Mouse (Mus musculus): Measurements from ENCODE around the gene Ccdc175. TPM values are rescaled to one million over a fixed set of nuclear protein-coding genes. Genes with fewer than 3 reads are reported as not detected.

Ccdc175 gene
- polyA plus RNA-seq, 1 experiment from 2014 or later: not detected

DNA sequence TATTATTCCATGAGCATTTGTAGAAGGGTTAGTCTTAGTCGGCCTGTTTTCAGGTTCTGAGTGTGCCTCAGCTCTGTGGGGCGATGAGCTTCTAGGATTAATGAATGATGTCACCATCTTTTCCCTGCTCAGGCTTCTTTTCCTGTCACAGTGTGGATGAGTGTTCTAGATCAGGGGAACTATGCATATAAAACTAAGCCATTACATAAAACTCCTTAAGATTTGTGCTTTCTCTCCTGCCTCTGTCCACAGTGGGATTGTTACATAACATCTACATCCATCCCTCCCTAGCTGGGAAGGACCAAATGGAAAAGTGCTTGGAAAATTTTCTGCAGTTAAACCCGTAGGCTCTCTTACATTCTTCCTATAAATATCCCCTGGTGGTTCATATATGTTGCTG is 16.0 kb upstream of the Ccdc175 start:
- peaks cover 4% of the 10 kb centered on the region for H3K4me1 ChIP-seq (ENCODE audit: control insufficient read depth, insufficient read depth, low read depth, low read length)
- ATAC-seq: no peak
- no peak overlapping the region for H3K4me3 ChIP-seq (ENCODE audit: low read length)
- H3K27me3 ChIP-seq (replicated peaks; ENCODE audit: control insufficient read depth, insufficient read depth, low read length): no peaks in the 10 kb centered on the region
- 96% methylated on average over 3 of the region's 3 CpGs for WGBS
- no peak overlapping the region for H3K4me2 ChIP-seq (ENCODE audit: low read length)
- no peak overlapping the region for H3K27ac ChIP-seq (ENCODE audit: low read depth, low read length)
- no peaks in the 10 kb centered on the region for H3K9me3 ChIP-seq (ENCODE audit: control insufficient read depth, low read length)
- no peaks in the 10 kb centered on the region for H3K36me3 ChIP-seq (ENCODE audit: control insufficient read depth, insufficient read depth, low read length)
- no peak overlapping the region for H3K9ac ChIP-seq (ENCODE audit: low read depth, low read length)

DNA sequence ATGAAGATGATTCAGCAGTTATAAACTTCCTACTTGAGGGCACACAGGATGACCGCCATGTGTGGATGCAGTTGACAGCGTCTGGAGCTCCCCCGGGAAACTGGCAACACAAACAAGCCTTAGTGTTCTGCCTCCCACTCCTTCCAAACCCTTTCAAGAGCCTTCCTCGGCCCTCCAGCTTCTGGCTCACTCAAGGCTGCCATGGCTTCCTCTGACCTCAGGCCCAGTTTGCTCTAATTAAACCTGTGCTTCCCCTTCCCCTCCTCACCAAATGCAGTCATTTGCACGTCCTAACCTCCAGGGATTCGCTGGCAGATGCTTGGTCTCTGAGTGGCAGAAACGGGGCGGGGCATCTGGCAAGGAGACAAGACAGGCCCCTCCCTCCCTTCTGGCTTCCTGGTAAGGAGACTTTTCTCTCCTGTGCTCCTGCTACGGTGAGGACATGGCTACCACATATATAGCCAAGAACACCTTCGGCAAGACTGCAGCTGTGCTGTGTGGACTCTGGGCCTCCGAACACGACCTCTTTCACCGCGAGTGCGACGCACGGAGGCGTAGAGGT is 13.2 kb upstream of the Ccdc175 start:
- Histone ChIP-seq H3K36me3 (ENCODE audit: control insufficient read depth, insufficient read depth, low read length) (no peaks in the 10 kb centered on the region), H3K27ac (ENCODE audit: low read depth, low read length) (no peak overlapping the region), H3K9ac (ENCODE audit: low read depth, low read length) (no peak overlapping the region), H3K4me3 (ENCODE audit: low read length) (no peak overlapping the region), H3K27me3 (replicated peaks; ENCODE audit: control insufficient read depth, insufficient read depth, low read length) (no peaks in the 10 kb centered on the region), H3K4me2 (ENCODE audit: low read length) (peak overlapping the region; percentile 20; the same call in 1 of the 2 replicates), H3K9me3 (ENCODE audit: control insufficient read depth, low read length) (no peaks in the 10 kb centered on the region), H3K4me1 (ENCODE audit: control insufficient read depth, insufficient read depth, low read depth, low read length) (peaks cover 4% of the 10 kb centered on the region)
- WGBS: 47% methylated on average over 18 of the region's 18 CpGs
- ATAC-seq: peak; percentile 81

DNA sequence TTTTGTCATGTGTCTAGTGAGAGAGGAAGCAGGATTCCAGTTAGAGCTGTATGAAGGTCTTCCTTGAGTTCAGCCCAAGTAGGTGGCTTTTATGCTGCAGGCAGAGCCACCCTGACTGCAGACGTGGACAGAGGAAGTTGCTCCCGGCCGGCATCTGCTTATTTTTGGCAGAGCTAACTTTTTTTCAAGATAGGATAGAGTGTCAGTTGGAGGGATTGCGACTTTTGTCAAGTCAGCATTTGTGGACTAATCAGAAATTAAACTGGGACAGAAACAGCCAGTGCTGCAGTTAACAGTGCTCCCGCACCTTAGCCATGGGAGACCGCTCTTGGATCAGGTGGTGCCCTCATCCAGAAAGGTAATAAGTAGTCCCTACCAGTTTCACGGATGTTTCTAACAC is 12.6 kb upstream of the Ccdc175 start:
- ATAC-seq: no peak
- H3K27me3 ChIP-seq (replicated peaks; ENCODE audit: control insufficient read depth, insufficient read depth, low read length): no peaks in the 10 kb centered on the region
- H3K9me3 ChIP-seq (ENCODE audit: control insufficient read depth, low read length): no peaks in the 10 kb centered on the region
- WGBS: 66% methylated on average over 7 of the region's 7 CpGs
- H3K36me3 ChIP-seq (ENCODE audit: control insufficient read depth, insufficient read depth, low read length): no peaks in the 10 kb centered on the region
- H3K9ac ChIP-seq (ENCODE audit: low read depth, low read length): no peak overlapping the region
- H3K4me3 ChIP-seq (ENCODE audit: low read length): no peak overlapping the region
- H3K4me2 ChIP-seq (ENCODE audit: low read length): no peak overlapping the region
- peaks cover 4% of the 10 kb centered on the region for H3K4me1 ChIP-seq (ENCODE audit: control insufficient read depth, insufficient read depth, low read depth, low read length)
- H3K27ac ChIP-seq (ENCODE audit: low read depth, low read length): no peak overlapping the region

DNA sequence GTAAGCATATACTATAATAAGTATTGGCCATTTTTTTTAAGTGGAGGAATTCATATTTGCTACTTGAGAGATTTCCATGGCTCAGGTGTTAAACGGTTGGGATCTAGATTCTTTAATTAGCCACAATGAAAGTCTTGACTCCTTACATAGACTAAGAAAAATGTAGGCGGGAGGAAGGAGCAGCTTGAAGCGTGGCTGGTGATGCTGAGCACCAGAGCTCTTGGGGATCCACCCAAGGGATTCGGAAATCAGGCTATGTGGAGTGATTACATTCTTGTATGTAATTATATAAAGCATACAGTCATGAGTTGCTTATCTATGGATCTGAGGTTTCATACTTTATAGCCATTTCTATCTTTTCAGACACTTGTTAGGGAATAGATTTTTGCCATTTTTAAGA is 5.3 kb downstream of the Ccdc175 start:
- no peaks in the 10 kb centered on the region for H3K36me3 ChIP-seq (ENCODE audit: control insufficient read depth, insufficient read depth, low read length)
- H3K9me3 ChIP-seq (ENCODE audit: control insufficient read depth, low read length): no peaks in the 10 kb centered on the region; the same call in 1 of the 2 replicates
- no peak overlapping the region for H3K27ac ChIP-seq (ENCODE audit: low read depth, low read length)
- no peak overlapping the region for H3K4me3 ChIP-seq (ENCODE audit: low read length)
- H3K9ac ChIP-seq (ENCODE audit: low read depth, low read length): no peak overlapping the region
- no peak overlapping the region for H3K4me2 ChIP-seq (ENCODE audit: low read length)
- H3K4me1 ChIP-seq (ENCODE audit: control insufficient read depth, insufficient read depth, low read depth, low read length): no peaks in the 10 kb centered on the region
- 74% methylated on average over 4 of the region's 4 CpGs for WGBS
- no peaks in the 10 kb centered on the region for H3K27me3 ChIP-seq (replicated peaks; ENCODE audit: control insufficient read depth, insufficient read depth, low read length)
- ATAC-seq: no peak

GRCm38 (mm10) chr12:72178322-72178721 is 6.5 kb downstream of the Ccdc175 start:
- Histone ChIP-seq H3K9ac (ENCODE audit: low read depth, low read length) (no peak overlapping the region), H3K27ac (ENCODE audit: low read depth, low read length) (no peak overlapping the region), H3K4me2 (ENCODE audit: low read length) (no peak overlapping the region), H3K27me3 (replicated peaks; ENCODE audit: control insufficient read depth, insufficient read depth, low read length) (no peaks in the 10 kb centered on the region), H3K4me3 (ENCODE audit: low read length) (no peak overlapping the region), H3K4me1 (ENCODE audit: control insufficient read depth, insufficient read depth, low read depth, low read length) (no peaks in the 10 kb centered on the region), H3K9me3 (ENCODE audit: control insufficient read depth, low read length) (no peaks in the 10 kb centered on the region; the same call in 1 of the 2 replicates), H3K36me3 (ENCODE audit: control insufficient read depth, insufficient read depth, low read length) (no peaks in the 10 kb centered on the region)
- no peak for ATAC-seq
- WGBS: 86% methylated on average over 3 of the region's 3 CpGs

GRCm38 (mm10) chr12:72158421-72158820 is 26.4 kb downstream of the Ccdc175 start:
- H3K9me3 ChIP-seq (ENCODE audit: control insufficient read depth, low read length): no peaks in the 10 kb centered on the region; the same call in 1 of the 2 replicates
- H3K9ac ChIP-seq (ENCODE audit: low read depth, low read length): no peak overlapping the region
- H3K36me3 ChIP-seq (ENCODE audit: control insufficient read depth, insufficient read depth, low read length): no peaks in the 10 kb centered on the region
- H3K4me3 ChIP-seq (ENCODE audit: low read length): no peak overlapping the region
- no peak overlapping the region for H3K4me2 ChIP-seq (ENCODE audit: low read length)
- 84% methylated on average over 4 of the region's 4 CpGs for WGBS
- ATAC-seq: no peak
- H3K27me3 ChIP-seq (replicated peaks; ENCODE audit: control insufficient read depth, insufficient read depth, low read length): no peaks in the 10 kb centered on the region
- no peaks in the 10 kb centered on the region for H3K4me1 ChIP-seq (ENCODE audit: control insufficient read depth, insufficient read depth, low read depth, low read length)
- no peak overlapping the region for H3K27ac ChIP-seq (ENCODE audit: low read depth, low read length)

DNA sequence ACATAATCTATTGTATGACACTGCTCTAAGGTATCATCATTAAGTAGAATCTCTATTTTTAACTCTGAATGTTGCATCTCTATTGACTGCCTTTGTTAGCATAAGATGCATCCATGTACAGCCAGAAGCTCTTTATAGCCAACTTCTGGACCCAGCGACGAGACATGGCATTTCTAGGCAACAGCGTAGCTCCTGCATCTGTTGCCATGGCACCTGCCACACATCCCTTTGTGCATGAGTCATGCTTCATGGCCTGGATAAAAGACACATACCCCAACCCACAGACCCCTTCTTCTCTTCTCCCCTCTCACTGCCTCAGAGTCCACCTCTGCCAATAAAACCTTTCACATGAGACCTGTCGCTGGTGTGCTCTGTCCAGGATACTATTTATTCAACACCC is 34.0 kb downstream of the Ccdc175 start:
- no peaks in the 10 kb centered on the region for H3K9me3 ChIP-seq (ENCODE audit: control insufficient read depth, low read length)
- H3K36me3 ChIP-seq (ENCODE audit: control insufficient read depth, insufficient read depth, low read length): no peaks in the 10 kb centered on the region
- no peak overlapping the region for H3K9ac ChIP-seq (ENCODE audit: low read depth, low read length)
- peak; percentile 27; the same call in 1 of the 2 replicates for ATAC-seq
- H3K4me1 ChIP-seq (ENCODE audit: control insufficient read depth, insufficient read depth, low read depth, low read length): no peaks in the 10 kb centered on the region; the same call in 1 of the 2 replicates
- no peaks in the 10 kb centered on the region for H3K27me3 ChIP-seq (replicated peaks; ENCODE audit: control insufficient read depth, insufficient read depth, low read length)
- H3K4me3 ChIP-seq (ENCODE audit: low read length): no peak overlapping the region
- WGBS: 19% methylated on average over 4 of the region's 4 CpGs
- H3K27ac ChIP-seq (ENCODE audit: low read depth, low read length): no peak overlapping the region
- no peak overlapping the region for H3K4me2 ChIP-seq (ENCODE audit: low read length)

DNA sequence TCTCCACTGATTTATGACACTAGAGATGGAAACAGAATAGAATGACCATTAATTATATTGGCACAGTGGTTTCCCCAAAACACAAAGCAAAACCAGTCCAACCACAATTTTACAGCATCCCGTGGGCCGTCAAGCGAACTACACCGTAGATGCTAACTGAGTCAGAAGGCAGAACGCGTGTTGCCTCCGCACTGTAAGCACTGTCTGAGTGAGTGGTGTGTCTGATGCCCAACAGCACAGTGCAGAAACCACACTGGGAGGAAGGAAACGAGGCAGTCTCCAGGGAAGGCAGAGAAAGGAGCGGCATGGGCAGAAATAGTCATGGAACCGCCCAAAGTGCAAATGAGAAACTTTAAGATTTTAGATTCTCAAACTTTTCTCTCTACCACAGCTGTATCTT is 55.6 kb downstream of the Ccdc175 start:
- Histone ChIP-seq H3K27ac (ENCODE audit: low read depth, low read length) (no peak overlapping the region), H3K9me3 (ENCODE audit: control insufficient read depth, low read length) (no peaks in the 10 kb centered on the region), H3K9ac (ENCODE audit: low read depth, low read length) (no peak overlapping the region), H3K4me3 (ENCODE audit: low read length) (no peak overlapping the region), H3K4me2 (ENCODE audit: low read length) (no peak overlapping the region), H3K27me3 (replicated peaks; ENCODE audit: control insufficient read depth, insufficient read depth, low read length) (no peaks in the 10 kb centered on the region), H3K4me1 (ENCODE audit: control insufficient read depth, insufficient read depth, low read depth, low read length) (no peaks in the 10 kb centered on the region), H3K36me3 (ENCODE audit: control insufficient read depth, insufficient read depth, low read length) (no peaks in the 10 kb centered on the region)
- ATAC-seq: no peak
- 92% methylated on average over 10 of the region's 10 CpGs for WGBS

GRCm38 (mm10) chr12:72115686-72116345 is 69.0 kb downstream of the Ccdc175 start:
- H3K9ac ChIP-seq (ENCODE audit: low read depth, low read length): no peak overlapping the region
- 78% methylated on average over 23 of the region's 23 CpGs for WGBS
- H3K4me3 ChIP-seq (ENCODE audit: low read length): no peak overlapping the region
- no peaks in the 10 kb centered on the region for H3K27me3 ChIP-seq (replicated peaks; ENCODE audit: control insufficient read depth, insufficient read depth, low read length)
- H3K27ac ChIP-seq (ENCODE audit: low read depth, low read length): no peak overlapping the region
- no peak for ATAC-seq
- no peaks in the 10 kb centered on the region for H3K4me1 ChIP-seq (ENCODE audit: control insufficient read depth, insufficient read depth, low read depth, low read length)
- no peaks in the 10 kb centered on the region; the same call in 1 of the 2 replicates for H3K9me3 ChIP-seq (ENCODE audit: control insufficient read depth, low read length)
- H3K4me2 ChIP-seq (ENCODE audit: low read length): no peak overlapping the region
- no peaks in the 10 kb centered on the region for H3K36me3 ChIP-seq (ENCODE audit: control insufficient read depth, insufficient read depth, low read length)
